Mouse (Mus musculus) thymus, postnatal 14 days (tissue): ENCODE data around the gene Pomc.
"Not testable (repeated sequence)": the region's sequence is repeated elsewhere in the genome, so short reads cannot be mapped to it uniquely, and the experiment has no call there.

Source experiments
- DNase-seq: peaks from one replicate; pipeline ENCODE4 v3.0.0; 2021

The Pomc gene

GRCm38 (mm10) chr12:3954651-3955050 is at the start of gene Pomc:
TSS of gene Pomc (plus strand) at chr12:3954951.
- no peak for DNase-seq

GRCm38 (mm10) chr12:3905436-3905835 is 49.3 kb upstream of the Pomc start:
- DNase-seq, result no peak

- DNase-seq, result no peak
Measured at GRCm38 (mm10) chr12:3906308-3906707, 48.4 kb upstream of the Pomc start.

- DNase-seq, result no peak
Measured at GRCm38 (mm10) chr12:3907008-3907407, 47.7 kb upstream of the Pomc start.

- no peak for DNase-seq
Measured at GRCm38 (mm10) chr12:3907418-3907817, 47.3 kb upstream of the Pomc start.

GRCm38 (mm10) chr12:3910466-3911093 is 44.2 kb upstream of the Pomc start:
- DNase-seq, result no peak

GRCm38 (mm10) chr12:3911831-3912348 is 42.9 kb upstream of the Pomc start:
- no peak for DNase-seq

- no peak for DNase-seq
Measured at GRCm38 (mm10) chr12:3915852-3916251, 38.9 kb upstream of the Pomc start.

- DNase-seq, result no peak
Measured at GRCm38 (mm10) chr12:3917668-3918341, 36.9 kb upstream of the Pomc start.

GRCm38 (mm10) chr12:3918577-3918976 is 36.2 kb upstream of the Pomc start:
- DNase-seq, result no peak

GRCm38 (mm10) chr12:3919423-3919822 is 35.3 kb upstream of the Pomc start:
- no peak for DNase-seq

- peak; percentile 73 for DNase-seq
Measured at GRCm38 (mm10) chr12:3926127-3926526, 28.6 kb upstream of the Pomc start.

GRCm38 (mm10) chr12:3928841-3929240 is 25.9 kb upstream of the Pomc start:
- no peak for DNase-seq

- DNase-seq, result not testable (repeated sequence)
Measured at GRCm38 (mm10) chr12:3930090-3930865, 24.5 kb upstream of the Pomc start.

- DNase-seq, result no peak
Measured at GRCm38 (mm10) chr12:3942026-3942425, 12.7 kb upstream of the Pomc start.

GRCm38 (mm10) chr12:3944454-3945073 is 10.2 kb upstream of the Pomc start:
- DNase-seq, result no peak

- no peak for DNase-seq
Measured at GRCm38 (mm10) chr12:3947503-3947902, 7.2 kb upstream of the Pomc start.

GRCm38 (mm10) chr12:3955371-3955770 is 620 bp downstream of the Pomc start:
- DNase-seq, result peak; percentile 41

GRCm38 (mm10) chr12:3956351-3956750 is 1.6 kb downstream of the Pomc start:
- DNase-seq, result peak; percentile 23

- DNase-seq, result peak; percentile 90
Measured at GRCm38 (mm10) chr12:3959791-3960543, 5.2 kb downstream of the Pomc start.

- no peak for DNase-seq
Measured at GRCm38 (mm10) chr12:3960553-3960952, 5.8 kb downstream of the Pomc start.

GRCm38 (mm10) chr12:3967196-3967595 is 12.4 kb downstream of the Pomc start:
- no peak for DNase-seq
